Mouse (Mus musculus): Measurements from ENCODE around the gene Ephb4. TPM values are rescaled to one million over a fixed set of nuclear protein-coding genes. Genes with fewer than 3 reads are reported as not detected.

Ephb4 gene
- polyA plus RNA-seq, 1 experiment from 2014 or later: 20.8 TPM

DNA sequence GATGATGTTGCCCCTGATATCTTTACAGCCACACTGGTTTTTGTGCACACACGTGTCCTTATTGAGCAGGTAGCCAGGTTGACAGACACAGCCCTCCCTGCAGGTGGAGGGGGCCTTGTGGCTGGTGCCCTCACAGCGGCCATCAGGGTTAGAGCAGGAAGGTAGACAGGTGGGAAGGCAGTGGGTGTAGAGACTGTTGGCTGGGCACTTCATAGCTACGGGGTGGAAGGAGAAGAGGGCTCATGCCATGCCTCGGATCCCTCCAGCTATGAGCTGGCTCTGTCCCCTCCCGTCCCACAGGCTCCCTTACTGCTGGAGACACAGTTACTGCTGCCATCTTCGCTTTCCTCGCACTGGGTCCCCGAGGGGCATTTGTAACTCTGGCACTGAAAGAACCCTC is 41.7 kb downstream of the Ephb4 start:
- Histone ChIP-seq H3K4me3 (ENCODE audit: low read depth, low read length) (no peak overlapping the region), H3K4me2 (no peak overlapping the region), H3K9ac (ENCODE audit: low read length) (no peak overlapping the region), H3K36me3 (ENCODE audit: control insufficient read depth, insufficient read depth, low read length) (no peaks in the 10 kb centered on the region), H3K27ac (ENCODE audit: low read depth, low read length) (no peak overlapping the region), H3K27me3 (ENCODE audit: control insufficient read depth, insufficient read depth, low read length) (no peaks in the 10 kb centered on the region), H3K9me3 (ENCODE audit: control insufficient read depth, low read length) (no peaks in the 10 kb centered on the region), H3K4me1 (ENCODE audit: control insufficient read depth, insufficient read depth, low read length) (no peaks in the 10 kb centered on the region)
- no peak for DNase-seq (ENCODE audit: low spot score, missing footprints)
- WGBS: 87% methylated on average over 8 of the region's 8 CpGs
- no peak for ATAC-seq (ENCODE audit: low FRiP score)

DNA sequence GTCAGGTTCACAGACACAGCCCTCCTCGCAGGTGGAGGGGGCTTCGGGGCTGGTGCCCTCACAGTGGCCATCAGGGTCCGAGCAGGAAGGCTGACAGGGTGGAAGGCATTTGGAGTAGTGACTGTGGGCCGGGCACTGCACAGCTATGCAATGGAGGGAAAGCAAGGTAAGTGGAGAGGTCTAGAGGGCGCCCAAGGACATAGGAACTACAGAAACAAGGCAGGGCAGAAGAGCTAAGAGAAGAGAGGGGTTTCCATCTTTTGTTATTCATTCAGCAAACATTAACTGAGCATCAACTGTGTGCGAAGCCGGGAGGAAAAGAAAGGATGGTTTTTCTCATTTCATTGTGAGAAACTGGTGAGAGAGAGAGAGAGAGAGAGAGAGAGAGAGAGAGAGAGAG is 44.5 kb downstream of the Ephb4 start:
- H3K4me1 ChIP-seq (ENCODE audit: control insufficient read depth, insufficient read depth, low read length): no peaks in the 10 kb centered on the region
- H3K9ac ChIP-seq (ENCODE audit: low read length): no peak overlapping the region
- WGBS: 43% methylated on average over 7 of the region's 7 CpGs
- no peak for DNase-seq (ENCODE audit: low spot score, missing footprints)
- H3K36me3 ChIP-seq (ENCODE audit: control insufficient read depth, insufficient read depth, low read length): no peaks in the 10 kb centered on the region
- ATAC-seq (ENCODE audit: low FRiP score): no peak
- no peak overlapping the region for H3K4me2 ChIP-seq
- no peak overlapping the region for H3K4me3 ChIP-seq (ENCODE audit: low read depth, low read length)
- no peaks in the 10 kb centered on the region for H3K9me3 ChIP-seq (ENCODE audit: control insufficient read depth, low read length)
- H3K27ac ChIP-seq (ENCODE audit: low read depth, low read length): no peak overlapping the region
- no peaks in the 10 kb centered on the region for H3K27me3 ChIP-seq (ENCODE audit: control insufficient read depth, insufficient read depth, low read length)

DNA sequence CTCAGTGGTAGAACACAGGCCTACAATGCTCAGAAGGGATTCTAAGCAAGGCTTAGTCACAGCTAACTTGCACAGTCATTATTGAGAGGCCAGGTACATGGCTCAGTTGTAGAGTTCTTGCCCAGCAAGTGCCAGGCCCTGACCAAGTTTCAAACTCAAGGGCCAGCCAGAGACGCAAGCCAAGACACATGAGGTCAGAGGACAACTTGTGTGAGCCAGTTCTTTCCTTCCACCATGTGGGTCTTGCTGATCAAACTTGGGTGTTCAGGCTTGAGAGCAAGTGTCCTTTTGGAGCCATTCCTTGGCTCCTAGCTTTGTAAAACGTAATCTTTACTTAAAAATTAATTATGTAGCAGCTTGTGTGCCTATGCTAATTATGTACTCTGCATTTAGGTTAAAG is 54.2 kb downstream of the Ephb4 start:
- WGBS: 80% methylated on average over 2 of the region's 2 CpGs
- Histone ChIP-seq H3K4me3 (ENCODE audit: low read depth, low read length) (no peak overlapping the region), H3K36me3 (ENCODE audit: control insufficient read depth, insufficient read depth, low read length) (no peaks in the 10 kb centered on the region), H3K4me1 (ENCODE audit: control insufficient read depth, insufficient read depth, low read length) (peaks cover 8% of the 10 kb centered on the region), H3K9me3 (ENCODE audit: control insufficient read depth, low read length) (no peaks in the 10 kb centered on the region), H3K27ac (ENCODE audit: low read depth, low read length) (no peak overlapping the region), H3K4me2 (no peak overlapping the region), H3K27me3 (ENCODE audit: control insufficient read depth, insufficient read depth, low read length) (no peaks in the 10 kb centered on the region), H3K9ac (ENCODE audit: low read length) (no peak overlapping the region)
- no peak for DNase-seq (ENCODE audit: low spot score, missing footprints)
- no peak for ATAC-seq (ENCODE audit: low FRiP score)

DNA sequence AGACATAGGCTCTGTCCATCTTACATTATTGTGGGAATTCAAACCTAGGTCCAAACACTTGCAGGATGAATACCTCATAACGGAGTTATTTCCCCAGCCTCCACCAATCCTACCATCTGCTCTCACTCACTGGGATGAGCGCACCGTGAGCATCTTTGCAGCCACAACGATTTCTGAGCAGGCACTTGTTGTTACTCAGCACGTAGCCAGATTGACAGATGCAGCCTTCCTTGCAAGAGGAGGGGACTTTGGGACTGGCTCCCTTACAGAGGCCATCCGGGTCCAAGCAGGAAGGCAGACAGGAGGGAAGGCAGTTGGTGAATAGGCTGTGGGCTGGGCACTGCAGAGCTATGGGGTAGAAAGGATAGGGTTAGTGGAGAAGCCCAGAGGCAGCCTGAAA is 59.5 kb downstream of the Ephb4 start:
- no peak overlapping the region for H3K9ac ChIP-seq (ENCODE audit: low read length)
- H3K4me1 ChIP-seq (ENCODE audit: control insufficient read depth, insufficient read depth, low read length): peaks cover 8% of the 10 kb centered on the region
- DNase-seq (ENCODE audit: low spot score, missing footprints) (no peak), ATAC-seq (ENCODE audit: low FRiP score) (no peak)
- no peaks in the 10 kb centered on the region for H3K36me3 ChIP-seq (ENCODE audit: control insufficient read depth, insufficient read depth, low read length)
- H3K27ac ChIP-seq (ENCODE audit: low read depth, low read length): no peak overlapping the region
- H3K4me2 ChIP-seq: no peak overlapping the region
- H3K4me3 ChIP-seq (ENCODE audit: low read depth, low read length): no peak overlapping the region
- 49% methylated on average over 6 of the region's 6 CpGs for WGBS
- H3K9me3 ChIP-seq (ENCODE audit: control insufficient read depth, low read length): no peaks in the 10 kb centered on the region
- H3K27me3 ChIP-seq (ENCODE audit: control insufficient read depth, insufficient read depth, low read length): no peaks in the 10 kb centered on the region

DNA sequence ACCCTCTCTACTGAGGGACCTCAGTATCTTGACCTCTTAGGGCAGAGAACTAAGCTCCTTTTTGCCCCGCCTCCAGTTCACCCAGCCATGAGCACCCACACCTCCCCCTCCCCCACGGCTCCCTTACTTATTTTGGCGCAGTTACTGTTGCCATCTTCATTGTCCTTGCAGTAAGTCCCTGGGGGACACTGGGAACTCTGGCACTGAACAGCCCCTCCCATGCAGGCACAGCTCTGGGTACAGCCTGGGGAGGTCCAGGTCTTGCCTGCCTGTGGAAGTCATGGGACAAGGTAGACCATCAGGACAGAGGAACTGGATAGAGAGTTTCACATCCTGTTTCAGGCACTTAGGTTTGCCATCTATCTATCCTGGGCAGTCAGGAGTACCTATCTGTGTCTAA is 60.2 kb downstream of the Ephb4 start:
- H3K36me3 ChIP-seq (ENCODE audit: control insufficient read depth, insufficient read depth, low read length): no peaks in the 10 kb centered on the region
- no peak overlapping the region for H3K4me2 ChIP-seq
- ATAC-seq (ENCODE audit: low FRiP score): no peak
- no peaks in the 10 kb centered on the region for H3K9me3 ChIP-seq (ENCODE audit: control insufficient read depth, low read length)
- 55% methylated on average over 3 of the region's 3 CpGs for WGBS
- DNase-seq (ENCODE audit: low spot score, missing footprints): no peak
- H3K4me3 ChIP-seq (ENCODE audit: low read depth, low read length): no peak overlapping the region
- no peaks in the 10 kb centered on the region for H3K27me3 ChIP-seq (ENCODE audit: control insufficient read depth, insufficient read depth, low read length)
- no peak overlapping the region for H3K27ac ChIP-seq (ENCODE audit: low read depth, low read length)
- no peak overlapping the region for H3K9ac ChIP-seq (ENCODE audit: low read length)
- peaks cover 8% of the 10 kb centered on the region for H3K4me1 ChIP-seq (ENCODE audit: control insufficient read depth, insufficient read depth, low read length)

DNA sequence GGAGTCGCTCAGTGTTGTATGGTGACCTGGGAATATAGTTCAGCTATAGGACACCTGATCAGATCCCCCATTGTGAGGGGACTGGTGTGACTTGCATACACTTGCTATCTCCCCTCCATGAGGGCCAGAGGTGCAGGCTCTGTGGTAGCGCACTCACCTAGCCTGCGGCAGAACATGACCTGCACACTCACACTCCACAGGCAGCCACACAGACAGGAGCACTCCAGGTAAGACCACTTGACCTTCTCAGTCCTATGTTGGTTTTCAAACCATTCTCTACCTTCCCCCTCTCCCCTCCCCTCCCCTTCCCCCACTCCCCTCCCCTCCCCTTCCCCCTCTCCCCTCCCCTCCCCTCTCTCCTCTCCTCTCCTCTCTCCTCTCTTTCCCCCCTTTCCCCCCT is 60.6 kb downstream of the Ephb4 start:
- DNase-seq (ENCODE audit: low spot score, missing footprints) (no peak), ATAC-seq (ENCODE audit: low FRiP score) (no peak)
- WGBS: 90% methylated on average over 3 of the region's 3 CpGs
- Histone ChIP-seq H3K9me3 (ENCODE audit: control insufficient read depth, low read length) (no peaks in the 10 kb centered on the region), H3K27me3 (ENCODE audit: control insufficient read depth, insufficient read depth, low read length) (no peaks in the 10 kb centered on the region), H3K4me1 (ENCODE audit: control insufficient read depth, insufficient read depth, low read length) (peaks cover 8% of the 10 kb centered on the region), H3K4me3 (ENCODE audit: low read depth, low read length) (no peak overlapping the region), H3K27ac (ENCODE audit: low read depth, low read length) (no peak overlapping the region), H3K9ac (ENCODE audit: low read length) (no peak overlapping the region), H3K4me2 (no peak overlapping the region), H3K36me3 (ENCODE audit: control insufficient read depth, insufficient read depth, low read length) (no peaks in the 10 kb centered on the region)

DNA sequence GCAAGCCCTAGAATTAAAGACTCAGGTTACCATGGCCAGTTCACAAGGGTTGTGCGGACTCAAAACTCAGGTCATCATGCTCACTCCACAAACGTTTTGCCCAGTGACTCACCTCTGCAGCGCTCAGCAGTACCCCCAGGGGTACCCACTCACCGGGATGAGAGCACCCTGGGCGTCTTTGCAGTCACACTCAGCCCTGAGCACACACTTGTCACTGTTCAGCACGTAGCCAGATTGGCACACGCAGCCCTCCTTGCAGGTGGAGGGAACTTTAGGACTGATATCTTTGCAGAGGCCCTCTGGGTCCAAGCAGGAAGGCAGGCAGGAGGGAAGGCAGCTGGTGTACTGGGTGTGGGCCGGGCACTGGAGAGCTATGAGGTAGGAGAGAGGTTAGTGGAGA is 61.3 kb downstream of the Ephb4 start:
- Histone ChIP-seq H3K27me3 (ENCODE audit: control insufficient read depth, insufficient read depth, low read length) (no peaks in the 10 kb centered on the region), H3K9ac (ENCODE audit: low read length) (no peak overlapping the region), H3K27ac (ENCODE audit: low read depth, low read length) (no peak overlapping the region), H3K9me3 (ENCODE audit: control insufficient read depth, low read length) (no peaks in the 10 kb centered on the region), H3K36me3 (ENCODE audit: control insufficient read depth, insufficient read depth, low read length) (no peaks in the 10 kb centered on the region), H3K4me2 (no peak overlapping the region), H3K4me3 (ENCODE audit: low read depth, low read length) (no peak overlapping the region), H3K4me1 (ENCODE audit: control insufficient read depth, insufficient read depth, low read length) (peaks cover 8% of the 10 kb centered on the region)
- 81% methylated on average over 8 of the region's 8 CpGs for WGBS
- ATAC-seq (ENCODE audit: low FRiP score) (no peak), DNase-seq (ENCODE audit: low spot score, missing footprints) (no peak)

DNA sequence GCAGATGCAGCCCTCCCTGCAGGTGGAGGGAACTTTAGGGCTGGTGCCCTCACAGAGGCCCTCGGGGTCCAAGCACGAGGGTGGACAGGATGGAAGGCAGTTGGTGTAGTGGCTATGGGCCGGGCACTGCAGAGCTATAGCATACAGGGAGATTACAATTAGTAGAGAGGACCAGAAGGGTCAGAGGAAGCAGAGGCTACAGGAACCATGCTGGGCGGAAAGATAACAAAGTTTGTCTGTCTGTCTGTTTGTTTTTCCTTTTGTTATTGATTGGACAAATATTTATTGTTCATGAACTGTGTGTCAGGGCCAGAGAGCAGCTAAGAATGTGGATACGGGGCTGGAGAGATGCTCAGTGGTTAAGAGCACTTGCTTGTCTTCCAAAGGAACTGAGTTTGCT is 64.3 kb downstream of the Ephb4 start:
- no peak for DNase-seq (ENCODE audit: low spot score, missing footprints)
- WGBS: 70% methylated on average over 5 of the region's 5 CpGs
- Histone ChIP-seq H3K4me1 (ENCODE audit: control insufficient read depth, insufficient read depth, low read length) (no peaks in the 10 kb centered on the region), H3K4me2 (no peak overlapping the region), H3K9me3 (ENCODE audit: control insufficient read depth, low read length) (no peaks in the 10 kb centered on the region), H3K27ac (ENCODE audit: low read depth, low read length) (no peak overlapping the region), H3K36me3 (ENCODE audit: control insufficient read depth, insufficient read depth, low read length) (no peaks in the 10 kb centered on the region), H3K9ac (ENCODE audit: low read length) (no peak overlapping the region), H3K4me3 (ENCODE audit: low read depth, low read length) (no peak overlapping the region), H3K27me3 (ENCODE audit: control insufficient read depth, insufficient read depth, low read length) (no peaks in the 10 kb centered on the region)
- no peak for ATAC-seq (ENCODE audit: low FRiP score)

DNA sequence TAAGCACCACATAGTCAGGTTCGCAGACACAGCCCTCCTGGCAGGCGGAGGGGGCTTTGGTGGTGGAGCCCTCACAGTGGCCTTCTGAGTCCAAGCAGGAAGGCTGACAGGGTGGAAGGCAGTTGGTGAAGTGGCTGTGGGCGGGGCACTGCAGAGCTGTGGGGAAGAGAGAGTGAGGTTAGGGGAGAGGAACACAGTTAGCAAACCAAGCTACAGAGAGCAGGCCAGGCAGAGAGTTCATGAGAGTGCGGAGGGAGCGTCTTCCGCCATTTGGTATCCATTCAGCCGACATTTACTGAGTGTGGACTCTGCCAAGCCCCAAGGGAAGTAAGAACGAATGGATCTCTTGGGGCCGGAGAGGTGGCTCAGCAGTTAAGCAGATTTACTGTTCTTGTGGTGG is 69.2 kb downstream of the Ephb4 start:
- Histone ChIP-seq H3K9ac (ENCODE audit: low read length) (no peak overlapping the region), H3K36me3 (ENCODE audit: control insufficient read depth, insufficient read depth, low read length) (no peaks in the 10 kb centered on the region), H3K27me3 (ENCODE audit: control insufficient read depth, insufficient read depth, low read length) (no peaks in the 10 kb centered on the region), H3K4me1 (ENCODE audit: control insufficient read depth, insufficient read depth, low read length) (no peaks in the 10 kb centered on the region), H3K4me3 (ENCODE audit: low read depth, low read length) (no peak overlapping the region), H3K27ac (ENCODE audit: low read depth, low read length) (no peak overlapping the region), H3K4me2 (no peak overlapping the region), H3K9me3 (ENCODE audit: control insufficient read depth, low read length) (no peaks in the 10 kb centered on the region)
- WGBS: 81% methylated on average over 9 of the region's 9 CpGs
- DNase-seq (ENCODE audit: low spot score, missing footprints) (no peak), ATAC-seq (ENCODE audit: low FRiP score) (no peak)

DNA sequence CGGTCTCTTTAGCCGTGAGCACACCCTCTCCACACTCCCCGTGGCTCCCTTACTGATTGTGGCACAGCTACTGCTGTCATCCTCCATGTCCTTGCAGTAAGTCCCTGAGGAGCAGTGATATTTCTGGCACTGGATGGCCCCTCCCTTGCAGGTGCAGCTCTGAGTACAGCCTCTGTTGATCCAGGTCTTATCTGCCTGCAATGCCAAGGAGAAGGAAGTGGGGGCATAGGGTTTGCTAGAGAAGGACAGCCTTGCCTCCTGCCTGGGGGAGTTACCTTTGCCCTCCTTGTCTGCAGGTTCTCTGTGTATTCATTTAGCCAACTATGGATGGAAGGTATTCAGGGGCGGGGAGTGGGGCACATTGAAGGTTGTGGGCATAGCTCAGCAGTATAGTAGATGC is 69.9 kb downstream of the Ephb4 start:
- WGBS: 84% methylated on average over 4 of the region's 4 CpGs
- no peaks in the 10 kb centered on the region for H3K9me3 ChIP-seq (ENCODE audit: control insufficient read depth, low read length)
- no peaks in the 10 kb centered on the region for H3K27me3 ChIP-seq (ENCODE audit: control insufficient read depth, insufficient read depth, low read length)
- H3K36me3 ChIP-seq (ENCODE audit: control insufficient read depth, insufficient read depth, low read length): no peaks in the 10 kb centered on the region
- H3K27ac ChIP-seq (ENCODE audit: low read depth, low read length): no peak overlapping the region
- no peaks in the 10 kb centered on the region for H3K4me1 ChIP-seq (ENCODE audit: control insufficient read depth, insufficient read depth, low read length)
- H3K4me2 ChIP-seq: no peak overlapping the region
- DNase-seq (ENCODE audit: low spot score, missing footprints): no peak
- no peak for ATAC-seq (ENCODE audit: low FRiP score)
- H3K4me3 ChIP-seq (ENCODE audit: low read depth, low read length): no peak overlapping the region
- no peak overlapping the region for H3K9ac ChIP-seq (ENCODE audit: low read length)

Data from midbrain, embryonic 11.5 days (tissue).